In the genomic region with DNA sequence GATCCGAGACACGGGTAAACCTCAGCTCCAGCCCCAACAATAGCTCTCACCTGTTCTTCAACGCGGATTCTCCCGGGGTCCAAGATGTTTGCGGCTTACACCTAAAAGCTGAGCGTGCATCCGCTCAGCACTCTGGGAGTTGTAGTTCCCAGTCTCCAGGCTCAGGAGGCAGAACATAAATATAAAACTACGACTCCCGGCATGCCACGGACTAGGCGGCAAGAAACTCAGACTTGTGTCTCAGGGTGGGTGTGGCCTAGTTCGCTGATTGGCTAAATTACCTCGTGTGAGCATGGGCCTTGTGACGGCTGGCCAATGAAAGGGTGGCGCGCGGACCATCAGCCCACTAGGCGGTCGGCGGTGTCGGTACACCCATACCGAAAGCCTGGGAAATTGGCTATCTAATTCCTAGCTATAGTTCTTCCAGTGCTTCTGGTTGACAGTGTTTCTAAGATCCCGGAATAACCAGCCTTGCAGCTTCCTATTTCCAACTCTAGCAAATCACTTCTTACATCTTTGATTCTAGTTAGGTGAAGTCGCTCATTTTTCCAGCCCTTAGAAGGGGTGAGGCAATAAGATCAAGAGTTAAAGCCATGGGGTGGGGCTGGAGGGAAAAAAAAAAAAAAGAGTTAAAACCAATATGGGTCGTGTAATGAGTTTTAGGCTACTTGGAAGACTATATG, we compare ENCODE assay signal across 7 mouse cellular contexts. TPM values are rescaled to one million over a fixed set of nuclear protein-coding genes. Genes with fewer than 3 reads are reported as not detected.
DNase-seq lines count a peak whose midpoint lies in the region; ATAC-seq lines count a peak whose summit lies in the region.

A gene (minus strand): TSS at position 148 of the 683 bp plus-strand sequence.

- peaks cover 30% of the 10 kb centered on the region for H3K4me1 ChIP-seq in intestine, embryonic 16.5 days (ENCODE audit: control insufficient read depth, insufficient read depth, low read length)
- peaks cover 18% of the 10 kb centered on the region for H3K4me1 ChIP-seq in midbrain, embryonic 11.5 days (ENCODE audit: control insufficient read depth, insufficient read depth, low read length)

- H3K9ac ChIP-seq in intestine, embryonic 16.5 days (ENCODE audit: low read depth, low read length), result peak within 1 kb of the TSS; percentile 79
- H3K9ac ChIP-seq in midbrain, embryonic 11.5 days (ENCODE audit: low read length), result peak within 1 kb of the TSS; percentile 81

- H3K9me3 ChIP-seq in intestine, embryonic 16.5 days (ENCODE audit: control insufficient read depth, low read length), result no peaks in the 10 kb centered on the region
- no peaks in the 10 kb centered on the region for H3K9me3 ChIP-seq in midbrain, embryonic 11.5 days (ENCODE audit: control insufficient read depth, low read length)

- H3K4me3 ChIP-seq in intestine, embryonic 16.5 days (ENCODE audit: low read length), result peak within 1 kb of the TSS; percentile 81
- H3K4me3 ChIP-seq in midbrain, embryonic 11.5 days (ENCODE audit: low read depth, low read length), result peak within 1 kb of the TSS; percentile 87

- no peaks in the 10 kb centered on the region for H3K27me3 ChIP-seq in intestine, embryonic 16.5 days (replicated peaks; ENCODE audit: control insufficient read depth, insufficient read depth, low read length)
- no peaks in the 10 kb centered on the region for H3K27me3 ChIP-seq in midbrain, embryonic 11.5 days (ENCODE audit: control insufficient read depth, insufficient read depth, low read length)

- ATAC-seq in intestine, embryonic 16.5 days, result peak; percentile 99
- peak; percentile 99 for ATAC-seq in midbrain, embryonic 11.5 days (ENCODE audit: low FRiP score)

- H3K27ac ChIP-seq in intestine, embryonic 16.5 days (ENCODE audit: low read length), result peak within 1 kb of the TSS; percentile 85
- peak within 1 kb of the TSS; percentile 60 for H3K27ac ChIP-seq in midbrain, embryonic 11.5 days (ENCODE audit: low read depth, low read length)

- H3K4me2 ChIP-seq in intestine, embryonic 16.5 days (ENCODE audit: low read depth, low read length), result peak within 1 kb of the TSS; percentile 95
- peak within 1 kb of the TSS; percentile 89 for H3K4me2 ChIP-seq in midbrain, embryonic 11.5 days

- peaks cover 14% of the 10 kb centered on the region for H3K36me3 ChIP-seq in intestine, embryonic 16.5 days (ENCODE audit: control insufficient read depth, insufficient read depth, low read length)
- peaks cover 5% of the 10 kb centered on the region; the same call in 1 of the 2 replicates for H3K36me3 ChIP-seq in midbrain, embryonic 11.5 days (ENCODE audit: control insufficient read depth, insufficient read depth, low read length)

- peak; percentile 98 for DNase-seq in adrenal gland, adult 8-10 months
- DNase-seq in embryo, embryonic 9.5 days (ENCODE audit: extremely low spot score), result peak; percentile 93
- peak; percentile 79 to 93 for DNase-seq in gastrocnemius, postnatal 4 days (ENCODE audit: low spot score in 2 of 2)
- DNase-seq in left cerebral cortex, postnatal 36 days (ENCODE audit: low spot score in 2 of 2), result peak; percentile 95
- DNase-seq in midbrain, embryonic 11.5 days (ENCODE audit: low spot score, missing footprints), result peak; percentile 98
- DNase-seq in skeletal muscle tissue, adult 2 months (ENCODE audit: low read depth, low spot score), result peak; percentile 98

- intact Hi-C loops in left cerebral cortex, postnatal 36 days (cut with DNase I), result no loop called here

- under 1% methylated on average over 26 of the region's 26 CpGs for WGBS in intestine, embryonic 16.5 days
- under 1% methylated on average over 26 of the region's 26 CpGs for WGBS in midbrain, embryonic 11.5 days

RNA-seq across cellular contexts. Expression of the gene that starts here (rescaled TPM):
- total RNA-seq in adrenal gland, adult 8-10 months (2022), result 100 to 1,000 TPM; 152 to 387 (median 263) TPM
- 10 to 100 TPM; 61.4 to 80.2 TPM for total RNA-seq in gastrocnemius, postnatal 4 days (2021)
- 625 and 664 TPM in 2 replicates for polyA plus RNA-seq in intestine, embryonic 16.5 days (2015; fragmentation: Nextera tagmentation; extraction: Ambion mirVana)
- 10 to 100 TPM; 79.8 to 94.6 TPM for total RNA-seq in left cerebral cortex, postnatal 36 days (2021)
- polyA plus RNA-seq in midbrain, embryonic 11.5 days (2014; fragmentation: Nextera tagmentation; extraction: Ambion mirVana), result 342 TPM in 2 replicates

Comparison
In these comparisons a context has a peak if more than half of its experiments do, and no peak if none do; other contexts are left out.
1. Peak in every context shown above with its lines: DNase-seq, ATAC-seq, H3K4me3 ChIP-seq and H3K27ac ChIP-seq.